Comparison of ENCODE assay signal across 8 mouse cellular contexts in genomic region chr10:43578366-43578753, GRCm38 (mm10). TPM values are rescaled to one million over a fixed set of nuclear protein-coding genes. Genes with fewer than 3 reads are reported as not detected.
DNase-seq lines count a peak whose midpoint lies in the region; ATAC-seq and TF ChIP-seq lines count a peak whose summit lies in the region.

No protein-coding gene starts in this region.

- peak; percentile 11 to 26 for DNase-seq in left cerebral cortex, adult 2 months (ENCODE audit: extremely low spot score in 1 of 2, low spot score in 2 of 2)
- no peak for DNase-seq in left cerebral cortex, adult 11 months (ENCODE audit: low spot score)
- DNase-seq in brain, embryonic 14.5 days (ENCODE audit: low read depth) = peak; percentile 80
- DNase-seq in gastrocnemius, adult 2 months = peak; percentile 71
- peak; percentile 52 for DNase-seq in kidney, adult 11 months
- peak; percentile 41 to 49 for DNase-seq in lung, adult 18-20 months
- peak; percentile 35 to 39 for DNase-seq in urinary bladder, postnatal 36 days (ENCODE audit: low spot score in 2 of 2)

- no peak overlapping the region for H3K27ac ChIP-seq in left cerebral cortex, adult 2 months
- H3K27ac ChIP-seq in gastrocnemius, adult 2 months = peak overlapping the region; percentile 88
- H3K27ac ChIP-seq in neural tube, embryonic 14.5 days (ENCODE audit: low read depth, low read length) = peak overlapping the region; percentile 99

- TF ChIP-seq CTCF in left cerebral cortex, adult 2 months (IDR thresholded peaks at IDR 0.05) = no peak
- no peak for TF ChIP-seq CTCF in brain, embryonic 14.5 days (IDR thresholded peaks at IDR 0.05; ENCODE audit: borderline replicate concordance, extremely low read depth, insufficient read depth, insufficient read length)
- no peak for TF ChIP-seq CTCF in gastrocnemius, adult 2 months (IDR thresholded peaks at IDR 0.05)

- H3K27me3 ChIP-seq in neural tube, embryonic 14.5 days (ENCODE audit: control insufficient read depth, insufficient read depth, low read length) = no peaks in the 10 kb centered on the region

- peak overlapping the region; percentile 98 for H3K9ac ChIP-seq in neural tube, embryonic 14.5 days (replicated peaks; ENCODE audit: low read depth, low read length)

- under 1% methylated on average over 32 of the region's 32 CpGs for WGBS in neural tube, embryonic 14.5 days

- peak overlapping the region; percentile 84 for H3K4me2 ChIP-seq in neural tube, embryonic 14.5 days (ENCODE audit: low read depth, low read length)

- peaks cover 5% of the 10 kb centered on the region; the same call in 1 of the 2 replicates for H3K36me3 ChIP-seq in neural tube, embryonic 14.5 days (ENCODE audit: control insufficient read depth, insufficient read depth, low read length)

- H3K4me1 ChIP-seq in neural tube, embryonic 14.5 days (ENCODE audit: control insufficient read depth, insufficient read depth, low read length) = peaks cover 8% of the 10 kb centered on the region; the same call in 1 of the 2 replicates

- intact Hi-C loops in left cerebral cortex, adult 2 months (cut with DNase I) = loop anchor here (5.0 to 10.0 kb wide), 3 partner anchors 89 to 486 kb away; no protein-coding TSS in a partner anchor
- intact Hi-C loops in gastrocnemius, adult 2 months (cut with DNase I) = loop anchor here (5.0 kb wide), 3 partner anchors 114 to 494 kb away; partner anchors contain the start of genes Qrsl1 and Rtn4ip1

- no peaks in the 10 kb centered on the region for H3K9me3 ChIP-seq in neural tube, embryonic 14.5 days (ENCODE audit: control insufficient read depth, low read length)

- TF ChIP-seq POLR2A in brain, embryonic 14.5 days (IDR thresholded peaks at IDR 0.05; ENCODE audit: borderline replicate concordance, extremely low read depth, insufficient read depth, insufficient read length, poor library complexity, severe bottlenecking) = no peak

- peak overlapping the region; percentile 47 for H3K4me3 ChIP-seq in left cerebral cortex, adult 2 months
- peak overlapping the region; percentile 74 for H3K4me3 ChIP-seq in gastrocnemius, adult 2 months
- peak overlapping the region; percentile 71 for H3K4me3 ChIP-seq in neural tube, embryonic 14.5 days (ENCODE audit: low read depth, low read length)

- peak; percentile 57 for ATAC-seq in neural tube, embryonic 14.5 days (ENCODE audit: low read depth)

RNA-seq across cellular contexts. Expression of gene Cd24a, which starts 0.3 kb away (rescaled TPM):
- 1 to 10 TPM; 6.4 to 9.2 TPM for total RNA-seq in left cerebral cortex, adult 2 months (2021)
- polyA plus RNA-seq in brain, embryonic 14.5 days (2012; rRNA removed) = 1,206 and 1,229 TPM in 2 replicates
- 100 to 1,000 TPM; 120 to 170 TPM for total RNA-seq in gastrocnemius, adult 2 months (2021)
- polyA plus RNA-seq in neural tube, embryonic 14.5 days (2014; fragmentation: Nextera tagmentation; extraction: Ambion mirVana) = 1,170 and 1,195 TPM in 2 replicates

RNA-seq across cellular contexts. Expression of gene 1700021F05Rik, which starts 37.6 kb away (rescaled TPM):
- 10 to 100 TPM; 43.4 to 50.4 TPM for total RNA-seq in left cerebral cortex, adult 2 months (2021)
- polyA plus RNA-seq in brain, embryonic 14.5 days (2012; rRNA removed) = 17.9 and 26.4 TPM in 2 replicates
- 100 to 1,000 TPM in 1 of 2 experiments, 10 to 100 TPM in 1; 83.3 to 126 TPM for total RNA-seq in gastrocnemius, adult 2 months (2021)
- 71.8 and 76.5 TPM in 2 replicates for polyA plus RNA-seq in neural tube, embryonic 14.5 days (2014; fragmentation: Nextera tagmentation; extraction: Ambion mirVana)

RNA-seq across cellular contexts. Expression of gene Gm9803, which starts 54.5 kb away (rescaled TPM):
- total RNA-seq in left cerebral cortex, adult 2 months (2021) = 1 to 10 TPM in 1 of 2 experiments, not detected in 1; 7.5 TPM
- 15.0 and 45.2 TPM in 2 replicates for polyA plus RNA-seq in brain, embryonic 14.5 days (2012; rRNA removed)
- total RNA-seq in gastrocnemius, adult 2 months (2021) = 10 to 100 TPM; 15.5 to 18.9 TPM
- polyA plus RNA-seq in neural tube, embryonic 14.5 days (2014; fragmentation: Nextera tagmentation; extraction: Ambion mirVana) = 17.9 and 26.8 TPM in 2 replicates

Comparison
In these comparisons a context has a peak if more than half of its experiments do, and no peak if none do; other contexts are left out.
1. RNA of gene Cd24a, which starts 0.3 kb away (total RNA-seq): 120 to 170 TPM in gastrocnemius, adult 2 months; 6.4 to 9.2 TPM in left cerebral cortex, adult 2 months; every median in the first group is over 10 times any median in the second.
2. Peak in every context shown above with its lines, with median percentiles within 50 percentile points of each other: H3K4me3 ChIP-seq.